Mouse (Mus musculus) hindbrain, embryonic 13.5 days (tissue): ENCODE measurements at regions not wholly inside any gene's neighbourhood (a gene's known extent, or its start where the extent isn't known, plus 50 kb on each side); places are given as distances from the start of the nearest gene placed in this dataset.

ENCODE experiments used
- ATAC-seq: fragments of 200-750 bp; cut with Nextera tagmentation; 2 replicates; pipeline ENCODE4 v1.8.0; 2017; ENCODE audit warnings: moderate TSS enrichment; ENCODE audit not compliant: low FRiP score
- H3K27ac ChIP-seq: fragments of 300-500 bp; sonication (generic); 2 replicates; pipeline ENCODE4 v1.5.1; 2015; ENCODE audit warnings: inconsistent platforms, mild to moderate bottlenecking, moderate library complexity
- H3K27me3 ChIP-seq: fragments of 300-500 bp; sonication (generic); 2 replicates; pipeline ENCODE4 v1.6.1; 2015; ENCODE audit warnings: mild to moderate bottlenecking, inconsistent platforms
- H3K36me3 ChIP-seq: fragments of 300-500 bp; sonication (generic); 2 replicates; pipeline ENCODE4 v1.6.1; 2015; ENCODE audit warnings: mild to moderate bottlenecking, inconsistent platforms
- H3K4me1 ChIP-seq: fragments of 300-500 bp; sonication (generic); replicated peaks from 2 replicates; pipeline ENCODE4 v1.6.1; 2015; ENCODE audit warnings: inconsistent platforms
- H3K4me2 ChIP-seq: fragments of 300-500 bp; sonication (generic); 2 replicates; pipeline ENCODE4 v1.6.1; 2015; ENCODE audit warnings: inconsistent platforms, mild to moderate bottlenecking, moderate library complexity
- H3K4me3 ChIP-seq: fragments of 300-500 bp; sonication (generic); 2 replicates; pipeline ENCODE4 v1.5.1; 2015; ENCODE audit warnings: mild to moderate bottlenecking, inconsistent platforms
- H3K9ac ChIP-seq: fragments of 300-500 bp; sonication (generic); 2 replicates; pipeline ENCODE4 v1.6.1; 2015; ENCODE audit warnings: mild to moderate bottlenecking, inconsistent platforms
- H3K9me3 ChIP-seq: fragments of 300-500 bp; sonication (generic); 2 replicates; pipeline ENCODE4 v1.6.1; 2016; ENCODE audit warnings: inconsistent platforms
- WGBS: fragments of 180-500 bp; shearing (Covaris S2); methylation state at CpG from one replicate; pipeline ENCODE4 v1.1.7; 2015; 5-methylcytosine and 5-hydroxymethylcytosine counted together

DNA sequence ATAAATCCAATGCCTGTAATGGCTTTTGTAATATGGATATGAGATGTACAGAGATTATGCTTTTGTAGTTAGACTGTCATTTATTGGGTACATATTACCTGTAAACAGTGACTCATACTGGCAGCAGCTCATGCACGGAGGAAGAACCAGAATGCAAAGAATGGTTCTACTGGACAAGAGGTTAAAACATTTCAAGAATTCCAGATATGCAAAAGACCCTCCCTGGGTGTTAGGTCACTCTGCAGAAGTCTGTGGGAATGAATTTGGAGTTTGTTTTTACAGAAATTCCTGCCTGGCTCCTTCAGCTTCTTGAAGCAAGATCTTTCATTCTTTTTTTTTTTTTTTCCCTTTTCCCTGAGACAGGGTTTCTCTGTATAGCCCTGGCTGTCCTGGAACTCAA lies 276.7 kb downstream of the Wdr20rt start:
- ATAC-seq = no peak
- Histone ChIP-seq H3K27ac (no peak overlapping the region), H3K9ac (no peak overlapping the region), H3K4me3 (no peak overlapping the region), H3K4me2 (no peak overlapping the region), H3K36me3 (no peaks in the 10 kb centered on the region), H3K4me1 (no peaks in the 10 kb centered on the region), H3K9me3 (no peaks in the 10 kb centered on the region), H3K27me3 (no peaks in the 10 kb centered on the region)
- 50% methylated on average over 1 of the region's 1 CpGs for WGBS

DNA sequence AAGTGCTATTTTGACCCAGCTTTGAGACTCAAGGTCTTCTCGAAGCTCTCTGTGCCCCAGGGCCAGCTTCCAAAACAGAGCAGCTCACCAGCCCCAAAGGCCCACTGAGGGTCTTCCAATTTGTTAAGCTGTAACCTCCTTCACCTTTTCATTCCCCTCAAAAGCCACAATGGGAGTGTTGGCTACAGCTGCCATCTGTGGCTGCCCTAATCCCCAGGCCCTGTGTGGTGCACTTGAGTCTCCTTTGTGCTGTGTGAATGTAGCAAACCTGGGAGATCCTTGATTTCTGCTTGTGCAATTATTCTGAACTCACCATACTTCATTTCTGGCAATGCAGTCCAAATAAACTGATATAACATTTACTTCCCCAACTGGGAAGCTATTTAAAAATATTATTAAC lies 287.8 kb downstream of the Wdr20rt start:
- H3K36me3 ChIP-seq = no peaks in the 10 kb centered on the region
- no peaks in the 10 kb centered on the region for H3K4me1 ChIP-seq
- no peak overlapping the region for H3K27ac ChIP-seq
- no peak for ATAC-seq
- no peak overlapping the region for H3K9ac ChIP-seq
- 51% methylated on average over 1 of the region's 1 CpGs for WGBS
- no peak overlapping the region for H3K4me2 ChIP-seq
- no peak overlapping the region for H3K4me3 ChIP-seq
- no peaks in the 10 kb centered on the region for H3K9me3 ChIP-seq
- H3K27me3 ChIP-seq = no peaks in the 10 kb centered on the region

DNA sequence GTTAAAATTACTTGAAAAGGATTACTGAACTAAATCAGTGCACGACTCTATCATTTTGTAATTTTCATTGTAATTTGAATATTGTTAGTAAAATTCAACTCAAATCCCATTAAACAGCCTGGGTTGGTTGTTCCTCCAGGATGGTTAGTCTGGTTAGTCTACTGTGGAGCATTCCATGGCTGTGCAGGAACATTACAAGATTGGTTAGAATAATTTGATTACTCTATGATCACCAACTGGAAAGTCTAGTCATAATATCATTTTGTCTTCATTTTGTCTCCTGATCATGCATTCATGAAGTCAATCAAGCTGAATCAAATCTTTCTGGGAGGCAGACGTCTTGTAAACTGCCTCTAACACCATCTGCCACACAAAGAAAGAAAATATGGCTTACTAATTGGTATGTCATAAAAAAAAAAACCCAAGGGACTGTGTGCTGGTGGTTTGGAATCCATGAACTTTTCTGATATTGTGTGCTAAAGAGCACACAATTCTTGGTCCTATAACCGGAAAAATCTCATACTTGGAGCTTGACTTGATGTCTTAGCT lies 308.9 kb downstream of the Wdr20rt start:
- no peak overlapping the region for H3K4me3 ChIP-seq
- H3K27ac ChIP-seq = no peak overlapping the region
- no peaks in the 10 kb centered on the region for H3K9me3 ChIP-seq
- no peaks in the 10 kb centered on the region for H3K4me1 ChIP-seq
- H3K9ac ChIP-seq = no peak overlapping the region
- WGBS = 72% methylated on average over 3 of the region's 3 CpGs
- no peak overlapping the region for H3K4me2 ChIP-seq
- no peaks in the 10 kb centered on the region for H3K36me3 ChIP-seq
- no peak for ATAC-seq
- H3K27me3 ChIP-seq = no peaks in the 10 kb centered on the region

DNA sequence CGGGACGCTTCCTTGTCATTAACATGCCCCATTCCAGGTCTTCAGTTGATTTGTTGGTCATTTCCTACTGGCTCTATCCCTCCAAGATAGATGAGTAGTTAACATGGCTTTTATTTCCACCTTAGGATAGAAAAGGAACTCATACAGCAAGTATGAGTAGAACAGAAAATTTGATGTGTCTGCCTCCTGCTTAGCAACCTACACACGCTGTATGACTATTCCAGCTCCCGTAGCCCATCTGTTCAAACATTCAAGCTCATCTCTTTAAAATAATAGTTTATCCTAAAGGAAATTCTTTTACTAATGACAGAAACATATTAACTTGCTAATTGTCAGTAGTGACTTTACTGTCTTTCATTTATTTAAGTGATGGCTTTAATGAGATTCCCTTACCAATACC lies 323.0 kb downstream of the Wdr20rt start:
- no peak overlapping the region for H3K27ac ChIP-seq
- H3K4me2 ChIP-seq = no peak overlapping the region
- no peaks in the 10 kb centered on the region for H3K4me1 ChIP-seq
- H3K27me3 ChIP-seq = no peaks in the 10 kb centered on the region
- H3K9me3 ChIP-seq = no peaks in the 10 kb centered on the region
- H3K9ac ChIP-seq = no peak overlapping the region
- H3K4me3 ChIP-seq = no peak overlapping the region
- no peaks in the 10 kb centered on the region for H3K36me3 ChIP-seq
- WGBS = 94% methylated on average over 4 of the region's 4 CpGs
- no peak for ATAC-seq

DNA sequence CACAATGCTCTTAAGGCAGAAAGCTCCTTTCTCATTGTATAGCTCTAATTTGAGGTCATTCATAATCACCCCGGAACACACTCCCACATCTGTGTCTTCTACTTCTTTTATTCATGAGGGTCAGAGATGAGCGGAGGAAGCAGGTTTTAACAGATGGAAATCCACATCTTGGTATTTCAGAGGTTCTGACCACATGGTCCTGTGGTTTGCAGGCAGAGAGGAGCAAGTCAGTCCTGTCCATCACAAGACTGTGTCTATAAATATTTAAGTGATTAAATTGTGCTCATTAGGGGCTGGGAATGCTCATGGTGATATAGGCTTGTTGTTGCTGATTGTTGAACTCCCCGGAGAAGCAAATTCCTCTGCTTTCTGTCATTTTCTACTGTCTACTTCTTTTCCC lies 326.9 kb downstream of the Wdr20rt start:
- WGBS = 64% methylated on average over 3 of the region's 3 CpGs
- Histone ChIP-seq H3K27ac (no peak overlapping the region), H3K27me3 (no peaks in the 10 kb centered on the region), H3K9ac (no peak overlapping the region), H3K36me3 (no peaks in the 10 kb centered on the region), H3K4me2 (no peak overlapping the region), H3K9me3 (no peaks in the 10 kb centered on the region), H3K4me1 (no peaks in the 10 kb centered on the region), H3K4me3 (no peak overlapping the region)
- ATAC-seq = no peak

DNA sequence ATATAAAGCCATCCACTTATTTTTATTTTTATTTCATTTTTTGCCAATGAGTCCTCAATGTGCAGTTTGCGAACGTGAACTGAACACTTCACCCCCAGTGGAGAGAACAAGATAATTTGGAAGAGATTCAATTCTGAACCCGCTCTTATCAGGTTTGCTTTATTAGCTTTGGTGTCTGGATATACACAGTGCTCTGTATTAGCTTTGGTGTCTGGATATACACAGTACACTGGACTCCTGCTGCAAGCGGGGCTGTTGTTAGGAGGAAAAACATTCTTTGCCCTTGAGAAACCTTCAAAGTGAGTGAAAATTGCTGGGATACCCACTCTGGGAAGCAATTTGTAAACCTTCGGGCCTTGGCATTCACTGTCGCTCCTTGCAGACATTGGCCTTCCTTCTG lies 333.7 kb downstream of the Wdr20rt start:
- WGBS = 84% methylated on average over 6 of the region's 6 CpGs
- no peak overlapping the region for H3K27ac ChIP-seq
- H3K4me3 ChIP-seq = no peak overlapping the region
- H3K4me1 ChIP-seq = no peaks in the 10 kb centered on the region
- H3K9me3 ChIP-seq = no peaks in the 10 kb centered on the region
- no peaks in the 10 kb centered on the region for H3K27me3 ChIP-seq
- H3K9ac ChIP-seq = no peak overlapping the region
- no peaks in the 10 kb centered on the region for H3K36me3 ChIP-seq
- no peak for ATAC-seq
- H3K4me2 ChIP-seq = no peak overlapping the region

DNA sequence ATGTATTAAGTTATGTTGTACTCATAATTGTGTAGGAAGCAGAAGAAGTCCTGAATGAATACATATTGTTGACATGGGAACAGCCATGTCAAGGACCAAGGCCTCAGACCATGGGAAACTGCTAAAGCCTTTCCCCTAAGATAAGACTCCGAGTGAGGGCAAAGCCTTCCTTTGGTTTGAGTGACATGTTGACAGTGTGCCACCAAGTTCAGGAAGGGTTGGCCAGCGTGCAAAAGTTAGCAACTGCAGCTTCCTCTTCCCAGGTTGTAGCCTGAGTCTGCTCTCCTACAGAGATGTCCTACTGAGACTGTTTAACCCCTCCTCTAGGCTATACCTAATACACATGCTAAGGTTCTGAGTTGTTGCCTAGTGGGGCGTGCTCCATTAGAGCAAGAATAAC lies 334.5 kb downstream of the Wdr20rt start:
- ATAC-seq = no peak

DNA sequence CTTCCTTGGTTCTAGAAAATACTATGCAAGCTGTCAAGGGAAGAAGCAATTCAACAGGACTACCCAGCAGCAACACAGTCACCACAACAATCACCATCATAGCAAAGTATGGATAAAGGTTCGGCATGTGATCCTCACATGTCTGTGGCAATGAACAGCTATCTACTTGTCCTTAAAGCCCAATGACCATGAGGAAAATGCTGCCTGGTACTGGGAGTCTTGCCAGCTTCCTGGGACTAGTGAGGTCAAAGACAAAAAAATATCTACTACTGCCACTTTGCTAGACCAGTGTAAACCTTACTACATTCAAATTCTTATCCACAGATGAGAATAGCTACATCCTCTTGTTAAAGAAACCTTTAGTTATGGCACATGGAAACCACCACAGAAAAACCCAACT lies 346.3 kb downstream of the Wdr20rt start:
- no peak overlapping the region for H3K27ac ChIP-seq
- H3K36me3 ChIP-seq = no peaks in the 10 kb centered on the region
- no peaks in the 10 kb centered on the region for H3K27me3 ChIP-seq
- H3K4me3 ChIP-seq = no peak overlapping the region
- H3K9ac ChIP-seq = no peak overlapping the region
- H3K4me2 ChIP-seq = no peak overlapping the region
- no peak for ATAC-seq
- 97% methylated on average over 1 of the region's 1 CpGs for WGBS
- H3K9me3 ChIP-seq = no peaks in the 10 kb centered on the region
- no peaks in the 10 kb centered on the region for H3K4me1 ChIP-seq

More for the DNA sequence above, 334.5 kb downstream of the Wdr20rt start:
- Histone ChIP-seq H3K27me3 (no peaks in the 10 kb centered on the region), H3K9ac (no peak overlapping the region), H3K4me1 (no peaks in the 10 kb centered on the region), H3K27ac (no peak overlapping the region), H3K9me3 (no peaks in the 10 kb centered on the region), H3K4me3 (no peak overlapping the region), H3K4me2 (no peak overlapping the region), H3K36me3 (no peaks in the 10 kb centered on the region)
- 82% methylated on average over 3 of the region's 3 CpGs for WGBS

DNA sequence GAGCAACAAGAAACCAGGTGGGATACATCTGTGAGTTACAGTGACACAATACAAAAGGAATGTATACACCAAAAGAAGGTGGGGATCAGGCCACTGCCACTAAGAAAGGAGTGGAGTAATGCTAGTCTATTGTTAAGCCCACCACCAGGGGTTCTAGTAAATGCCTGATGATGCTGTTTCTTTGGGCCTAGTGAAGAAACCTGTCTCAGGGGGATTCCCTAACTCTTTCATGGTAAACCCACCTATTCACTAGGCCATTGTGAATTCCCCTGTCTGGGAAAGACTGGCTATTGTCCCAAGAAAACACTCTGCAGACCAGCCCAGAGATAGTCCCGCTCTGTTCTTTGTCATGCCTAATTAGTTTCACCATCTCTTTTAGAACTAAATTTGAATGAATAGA lies 368.2 kb downstream of the Wdr20rt start:
- Histone ChIP-seq H3K27ac (no peak overlapping the region), H3K4me2 (no peak overlapping the region), H3K4me3 (no peak overlapping the region), H3K9ac (no peak overlapping the region), H3K4me1 (no peaks in the 10 kb centered on the region), H3K9me3 (no peaks in the 10 kb centered on the region), H3K36me3 (no peaks in the 10 kb centered on the region), H3K27me3 (no peaks in the 10 kb centered on the region)
- ATAC-seq = no peak
- 29% methylated on average over 1 of the region's 1 CpGs for WGBS

DNA sequence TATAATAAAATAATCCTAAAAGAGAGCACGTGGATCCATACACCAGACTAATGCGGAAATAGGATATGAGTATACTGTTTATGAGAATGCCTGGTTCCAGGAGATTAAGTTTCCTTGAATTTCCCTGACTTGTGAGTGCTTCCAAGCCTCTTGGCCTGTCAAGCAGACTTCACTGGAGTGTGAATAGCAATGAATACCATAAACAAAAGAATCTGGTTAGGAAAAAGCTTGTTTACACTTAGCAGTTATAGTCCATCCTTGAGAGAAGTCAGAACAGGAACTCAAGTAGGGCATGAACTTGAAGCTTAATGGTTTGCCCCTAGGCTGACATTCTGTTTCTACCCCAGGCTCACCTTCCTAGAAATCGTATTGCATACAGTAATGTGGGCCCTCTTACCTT lies 368.8 kb downstream of the Wdr20rt start:
- no peaks in the 10 kb centered on the region for H3K4me1 ChIP-seq
- no peak for ATAC-seq

DNA sequence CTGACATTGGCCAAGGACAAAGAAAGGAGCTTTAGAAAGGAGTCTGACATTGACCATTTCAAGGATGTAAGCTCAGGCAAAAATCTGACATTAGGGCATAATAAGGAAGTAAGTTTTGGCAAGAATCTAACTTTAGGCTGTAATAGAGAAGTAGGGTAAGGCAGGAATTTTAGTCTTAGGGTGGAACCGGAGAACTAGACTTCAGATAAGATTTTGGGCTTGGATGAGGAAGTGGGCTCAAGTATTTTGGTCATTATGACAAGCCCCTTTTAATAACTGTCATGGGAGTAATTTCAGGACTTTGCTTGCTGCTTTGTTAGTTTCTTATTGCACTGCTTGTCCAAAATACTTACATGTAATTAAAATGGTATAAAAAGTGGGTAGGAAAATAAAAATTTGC lies 418.9 kb downstream of the Wdr20rt start:
- Histone ChIP-seq H3K27ac (no peak overlapping the region), H3K4me1 (no peaks in the 10 kb centered on the region), H3K4me3 (no peak overlapping the region), H3K4me2 (no peak overlapping the region), H3K9ac (no peak overlapping the region), H3K27me3 (no peaks in the 10 kb centered on the region), H3K36me3 (no peaks in the 10 kb centered on the region), H3K9me3 (peaks cover 10% of the 10 kb centered on the region; the same call in 1 of the 2 replicates)
- no peak for ATAC-seq
- 97% methylated on average over 1 of the region's 1 CpGs for WGBS

More for the DNA sequence above, 368.8 kb downstream of the Wdr20rt start:
- Histone ChIP-seq H3K27ac (no peak overlapping the region), H3K4me2 (no peak overlapping the region), H3K36me3 (no peaks in the 10 kb centered on the region), H3K4me3 (no peak overlapping the region), H3K9me3 (no peaks in the 10 kb centered on the region), H3K27me3 (no peaks in the 10 kb centered on the region), H3K9ac (no peak overlapping the region)
- 89% methylated on average over 3 of the region's 3 CpGs for WGBS

DNA sequence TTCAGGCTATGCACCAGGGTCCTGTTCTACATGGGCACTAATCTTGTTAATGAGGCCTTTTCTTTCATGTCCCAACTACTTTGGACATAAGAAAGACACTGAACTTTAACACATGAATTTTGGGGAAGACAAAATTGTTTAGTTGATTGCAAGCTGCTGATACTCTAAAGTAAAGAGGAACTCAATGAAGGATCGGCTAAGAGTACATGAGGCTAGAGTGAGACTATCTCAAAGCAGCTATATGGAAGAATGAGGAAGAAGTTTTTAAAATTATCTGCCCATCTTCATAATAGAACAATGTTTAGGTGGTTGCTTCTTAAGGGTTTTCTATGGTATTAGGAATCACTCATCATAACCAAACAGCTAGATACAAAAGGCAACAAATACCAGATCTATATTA lies 431.5 kb downstream of the Wdr20rt start:
- Histone ChIP-seq H3K36me3 (no peaks in the 10 kb centered on the region), H3K27ac (no peak overlapping the region), H3K4me2 (no peak overlapping the region), H3K27me3 (no peaks in the 10 kb centered on the region), H3K9ac (no peak overlapping the region), H3K9me3 (no peaks in the 10 kb centered on the region), H3K4me3 (no peak overlapping the region), H3K4me1 (no peaks in the 10 kb centered on the region)
- 97% methylated on average over 1 of the region's 1 CpGs for WGBS
- no peak for ATAC-seq

DNA sequence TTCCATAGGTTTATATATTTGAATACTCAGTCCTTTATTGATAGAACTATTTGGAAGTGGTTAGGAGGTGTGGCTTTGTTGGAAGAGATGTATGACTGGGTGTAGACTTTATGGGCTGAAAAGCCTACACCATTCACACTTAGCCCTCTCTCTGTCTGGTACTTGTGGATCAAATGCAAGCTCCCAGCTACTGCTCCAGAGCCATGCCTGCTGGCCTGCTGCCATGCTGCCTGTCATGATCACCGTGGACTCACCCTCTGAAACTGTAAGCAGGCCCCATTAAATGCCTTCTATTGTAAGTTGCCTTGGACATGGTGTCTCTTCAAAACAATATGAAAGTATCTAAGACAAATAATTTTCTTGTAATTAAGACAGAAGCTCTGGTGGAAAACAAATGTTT lies 446.4 kb downstream of the Wdr20rt start:
- Histone ChIP-seq H3K27me3 (no peaks in the 10 kb centered on the region), H3K4me1 (no peaks in the 10 kb centered on the region), H3K4me3 (no peak overlapping the region), H3K27ac (no peak overlapping the region), H3K36me3 (no peaks in the 10 kb centered on the region), H3K4me2 (no peak overlapping the region), H3K9me3 (no peaks in the 10 kb centered on the region), H3K9ac (no peak overlapping the region)
- WGBS = 63% methylated on average over 1 of the region's 1 CpGs
- ATAC-seq = no peak

DNA sequence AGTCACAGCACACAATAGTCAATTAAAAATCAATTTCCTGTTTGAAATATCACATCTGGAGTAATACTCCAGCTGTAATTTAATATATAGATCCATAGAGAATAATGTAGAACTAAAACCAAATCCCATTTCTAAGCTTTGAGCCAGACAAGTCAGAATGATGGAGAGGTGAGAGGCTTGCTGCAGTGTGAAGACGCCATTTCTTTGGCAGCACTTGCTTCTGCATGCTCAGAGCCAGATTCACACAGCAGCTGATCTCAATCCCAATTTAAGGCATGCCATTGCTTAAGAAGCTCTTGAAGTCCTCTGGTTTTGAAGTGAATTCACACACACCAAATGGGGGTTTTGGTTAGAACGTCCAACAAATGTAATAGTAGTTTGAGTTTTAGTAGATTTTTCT lies 447.9 kb downstream of the Wdr20rt start:
- Histone ChIP-seq H3K9me3 (no peaks in the 10 kb centered on the region), H3K4me2 (no peak overlapping the region), H3K36me3 (no peaks in the 10 kb centered on the region), H3K4me3 (no peak overlapping the region), H3K27me3 (no peaks in the 10 kb centered on the region), H3K9ac (no peak overlapping the region), H3K27ac (no peak overlapping the region), H3K4me1 (no peaks in the 10 kb centered on the region)
- 76% methylated on average over 2 of the region's 2 CpGs for WGBS
- no peak for ATAC-seq
